Mouse (Mus musculus) heart, adult 2 months (tissue): ENCODE data around the gene Gm20388.

Experiments
- CTCF ChIP-seq: fragments of 200-600 bp; IDR thresholded peaks from 2 replicates; pipeline ENCODE4 v1.8.1; 2022; ENCODE audit warnings: antibody characterized with exemption, mild to moderate bottlenecking, moderate library complexity
- EP300 ChIP-seq: fragments of 200-500 bp; IDR thresholded peaks from 2 replicates; pipeline ENCODE4 v1.6.1; 2011; ENCODE audit warnings: low read depth, low read length, control low read depth; ENCODE audit not compliant: insufficient read depth
- POLR2A ChIP-seq: fragments of 200-500 bp; IDR thresholded peaks from 2 replicates; pipeline ENCODE4 v1.6.1; 2011; ENCODE audit warnings: mild to moderate bottlenecking, low read depth, low read length, control low read depth; ENCODE audit not compliant: insufficient read depth

- no peak for TF ChIP-seq CTCF
- no peak for TF ChIP-seq POLR2A
- TF ChIP-seq EP300: no peak
Measured at GRCm38 (mm10) chr8:120843084-120843483, 932.4 kb downstream of the Gm20388 start.
